Mouse (Mus musculus): ENCODE measurements around the gene Wdr18.
A peak's percentile ranks its signal among the peaks of the same experiment; 100 is the strongest.

The Wdr18 gene

GRCm38 (mm10) chr10:79959847-79960601 is at the start of gene Wdr18:
Gene Wdr18, plus strand, starts transcription at chr10:79960152.
- no peaks in the 10 kb centered on the region; the same call in 1 of the 2 replicates for H3K36me3 ChIP-seq (ENCODE audit: control insufficient read depth, insufficient read depth, low read length, poor library complexity, severe bottlenecking)

DNA sequence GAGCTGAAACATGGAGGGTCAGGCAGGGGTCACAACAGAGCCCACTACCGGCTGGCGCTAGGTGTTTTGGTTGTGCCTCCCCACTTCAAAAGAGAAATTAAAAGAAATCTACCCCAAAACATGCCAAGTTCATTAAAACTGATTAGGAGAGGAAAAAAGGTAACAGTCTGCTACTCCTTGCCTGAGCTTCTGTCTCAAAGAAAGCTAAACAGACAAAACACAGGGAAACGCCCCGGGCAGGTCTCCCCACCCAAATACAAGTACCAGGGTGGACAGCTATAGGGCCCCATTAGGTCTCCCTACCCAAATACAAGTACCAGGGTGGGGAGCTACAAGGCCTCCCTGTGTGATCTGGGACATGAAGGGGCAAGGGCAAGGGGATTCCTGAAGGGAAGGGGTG is 49.4 kb upstream of the Wdr18 start, which contains the start of gene Gm26602:
Gene Gm26602, plus strand, starts transcription at position 301 of the 400 bp plus-strand sequence.
- no peak for DNase-seq (ENCODE audit: low read depth, low spot score)

More at GRCm38 (mm10) chr10:79959847-79960601, at the start of gene Wdr18:
- DNase-seq (ENCODE audit: low read depth, low spot score): peak; percentile 100
- no peaks in the 10 kb centered on the region for H3K27me3 ChIP-seq (ENCODE audit: control insufficient read depth, insufficient read depth, low read length, poor library complexity, severe bottlenecking)

GRCm38 (mm10) chr10:79912412-79912811 is 47.5 kb upstream of the Wdr18 start:
- DNase-seq (ENCODE audit: low read depth, low spot score): no peak
- no peaks in the 10 kb centered on the region for H3K27me3 ChIP-seq (ENCODE audit: control insufficient read depth, insufficient read depth, low read length, poor library complexity, severe bottlenecking)
- no peaks in the 10 kb centered on the region for H3K36me3 ChIP-seq (ENCODE audit: control insufficient read depth, insufficient read depth, low read length, poor library complexity, severe bottlenecking)

More for the DNA sequence above, 49.4 kb upstream of the Wdr18 start, which contains the start of gene Gm26602:
- H3K36me3 ChIP-seq (ENCODE audit: control insufficient read depth, insufficient read depth, low read length, poor library complexity, severe bottlenecking): peaks cover under 1% of the 10 kb centered on the region; the same call in 1 of the 2 replicates
- no peaks in the 10 kb centered on the region for H3K27me3 ChIP-seq (ENCODE audit: control insufficient read depth, insufficient read depth, low read length, poor library complexity, severe bottlenecking)

DNA sequence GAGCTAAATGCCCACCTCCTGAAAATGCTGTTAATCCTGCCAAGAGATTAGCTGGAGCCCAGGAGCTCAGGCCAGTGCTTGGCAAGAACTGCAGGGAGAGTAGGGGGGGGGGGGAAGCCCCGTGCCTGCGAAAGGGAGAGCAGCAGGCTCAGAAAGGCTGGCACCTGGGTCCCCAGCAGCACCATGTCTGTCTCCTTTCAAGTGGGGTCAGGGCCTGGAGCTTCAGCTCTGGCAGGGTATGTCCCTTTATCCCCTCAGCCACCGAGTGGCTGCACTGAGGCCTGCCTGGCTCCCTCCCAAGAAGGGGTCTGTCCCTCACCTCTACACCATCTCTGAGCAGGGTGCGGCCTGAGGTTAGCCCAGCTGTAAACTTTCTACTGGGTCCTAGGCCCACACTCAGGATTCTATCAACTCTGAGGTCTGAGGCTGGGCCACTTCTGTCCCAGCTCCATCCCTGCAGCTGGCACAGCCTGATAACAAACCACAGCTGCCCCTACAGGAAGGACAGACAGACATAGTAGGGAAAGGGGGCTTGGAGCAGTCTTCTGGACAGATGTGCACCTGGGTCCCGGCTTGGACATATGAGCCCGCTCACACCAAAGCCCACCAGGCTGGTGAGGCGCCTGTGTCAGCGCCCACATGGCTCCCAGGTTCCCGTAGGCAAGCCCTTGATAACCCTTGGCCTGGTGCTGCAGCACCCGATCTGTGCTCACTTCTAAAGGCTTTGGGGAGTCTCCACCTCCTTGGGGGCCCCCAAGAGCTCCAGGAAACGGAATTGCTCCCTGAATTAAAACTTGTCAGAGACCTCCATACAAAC is 45.6 kb upstream of the Wdr18 start:
- Histone ChIP-seq H3K36me3 (ENCODE audit: control insufficient read depth, insufficient read depth, low read length, poor library complexity, severe bottlenecking) (no peaks in the 10 kb centered on the region), H3K27me3 (ENCODE audit: control insufficient read depth, insufficient read depth, low read length, poor library complexity, severe bottlenecking) (no peaks in the 10 kb centered on the region)
- no peak for DNase-seq (ENCODE audit: low read depth, low spot score)

- Histone ChIP-seq H3K27me3 (ENCODE audit: control insufficient read depth, insufficient read depth, low read length, poor library complexity, severe bottlenecking) (no peaks in the 10 kb centered on the region), H3K36me3 (ENCODE audit: control insufficient read depth, insufficient read depth, low read length, poor library complexity, severe bottlenecking) (no peaks in the 10 kb centered on the region)
- DNase-seq (ENCODE audit: low read depth, low spot score): no peak
Observed at GRCm38 (mm10) chr10:79914948-79915596, 44.9 kb upstream of the Wdr18 start.

DNA sequence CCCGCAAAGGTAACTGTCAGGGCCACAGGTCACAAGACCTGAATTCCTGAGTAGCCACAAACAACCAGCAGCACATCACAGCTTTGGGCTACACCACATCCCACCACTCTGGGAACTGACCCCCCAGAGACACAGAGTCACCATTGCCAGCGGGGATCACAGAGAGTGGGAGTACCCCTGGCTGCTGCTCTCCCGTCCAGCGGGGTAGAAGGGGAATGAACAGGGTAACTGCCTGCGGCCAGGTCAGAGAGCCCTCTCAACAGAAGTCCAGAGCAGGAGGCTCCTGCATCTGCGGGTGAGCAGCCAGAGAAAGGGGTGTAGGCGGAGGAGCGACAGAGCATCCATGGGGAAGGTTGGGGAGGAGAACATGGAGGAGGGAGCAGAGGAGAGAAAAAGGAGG is 43.9 kb upstream of the Wdr18 start:
- Histone ChIP-seq H3K27me3 (ENCODE audit: control insufficient read depth, insufficient read depth, low read length, poor library complexity, severe bottlenecking) (no peaks in the 10 kb centered on the region), H3K36me3 (ENCODE audit: control insufficient read depth, insufficient read depth, low read length, poor library complexity, severe bottlenecking) (no peaks in the 10 kb centered on the region)
- no peak for DNase-seq (ENCODE audit: low read depth, low spot score)

- peak; percentile 73 for DNase-seq (ENCODE audit: low read depth, low spot score)
- Histone ChIP-seq H3K27me3 (ENCODE audit: control insufficient read depth, insufficient read depth, low read length, poor library complexity, severe bottlenecking) (no peaks in the 10 kb centered on the region), H3K36me3 (ENCODE audit: control insufficient read depth, insufficient read depth, low read length, poor library complexity, severe bottlenecking) (no peaks in the 10 kb centered on the region)
Observed at GRCm38 (mm10) chr10:79916808-79917531, 43.0 kb upstream of the Wdr18 start, which contains the start of gene Kiss1r. Gene Kiss1r, plus strand, starts transcription at chr10:79916971.

- DNase-seq (ENCODE audit: low read depth, low spot score): no peak
- Histone ChIP-seq H3K36me3 (ENCODE audit: control insufficient read depth, insufficient read depth, low read length, poor library complexity, severe bottlenecking) (no peaks in the 10 kb centered on the region), H3K27me3 (ENCODE audit: control insufficient read depth, insufficient read depth, low read length, poor library complexity, severe bottlenecking) (no peaks in the 10 kb centered on the region)
Observed at GRCm38 (mm10) chr10:79917532-79918100, 42.3 kb upstream of the Wdr18 start.

- H3K36me3 ChIP-seq (ENCODE audit: control insufficient read depth, insufficient read depth, low read length, poor library complexity, severe bottlenecking): no peaks in the 10 kb centered on the region
Observed at GRCm38 (mm10) chr10:79918231-79919078, 41.5 kb upstream of the Wdr18 start.

DNA sequence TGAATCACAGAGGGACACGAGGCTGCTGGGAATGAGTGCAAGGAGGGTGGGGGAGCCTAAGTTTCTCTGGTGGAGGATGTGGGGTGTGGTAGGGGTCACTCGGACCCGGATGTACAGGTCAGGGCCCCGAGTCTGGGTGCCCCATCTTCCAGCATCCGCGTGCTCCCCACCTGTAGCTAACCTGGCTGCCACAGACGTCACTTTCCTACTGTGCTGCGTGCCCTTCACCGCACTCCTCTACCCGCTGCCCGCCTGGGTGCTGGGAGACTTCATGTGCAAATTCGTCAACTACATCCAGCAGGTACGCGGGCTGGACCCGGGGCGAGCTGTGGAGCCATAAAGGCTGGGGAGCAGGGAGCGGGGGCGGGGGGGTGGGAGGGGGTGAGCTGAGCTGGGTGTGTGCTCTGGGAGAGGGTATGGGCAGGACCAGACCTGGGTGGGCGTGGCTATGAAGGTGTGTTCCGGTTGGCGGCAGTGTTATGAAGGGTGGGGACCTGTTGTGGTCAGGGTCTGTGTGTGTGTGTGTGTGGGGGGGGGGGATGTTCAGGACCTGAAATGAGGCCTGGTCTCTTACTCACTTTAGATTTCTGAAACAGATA is 40.6 kb upstream of the Wdr18 start:
- Histone ChIP-seq H3K27me3 (ENCODE audit: control insufficient read depth, insufficient read depth, low read length, poor library complexity, severe bottlenecking) (no peaks in the 10 kb centered on the region), H3K36me3 (ENCODE audit: control insufficient read depth, insufficient read depth, low read length, poor library complexity, severe bottlenecking) (no peaks in the 10 kb centered on the region)
- peak; percentile 27 for DNase-seq (ENCODE audit: low read depth, low spot score)

More at GRCm38 (mm10) chr10:79918231-79919078, 41.5 kb upstream of the Wdr18 start:
- H3K27me3 ChIP-seq (ENCODE audit: control insufficient read depth, insufficient read depth, low read length, poor library complexity, severe bottlenecking): no peaks in the 10 kb centered on the region
- DNase-seq (ENCODE audit: low read depth, low spot score): no peak

GRCm38 (mm10) chr10:79920056-79920890 is 39.7 kb upstream of the Wdr18 start:
- Histone ChIP-seq H3K36me3 (ENCODE audit: control insufficient read depth, insufficient read depth, low read length, poor library complexity, severe bottlenecking) (no peaks in the 10 kb centered on the region), H3K27me3 (ENCODE audit: control insufficient read depth, insufficient read depth, low read length, poor library complexity, severe bottlenecking) (no peaks in the 10 kb centered on the region)
- no peak for DNase-seq (ENCODE audit: low read depth, low spot score)

- Histone ChIP-seq H3K36me3 (ENCODE audit: control insufficient read depth, insufficient read depth, low read length, poor library complexity, severe bottlenecking) (no peaks in the 10 kb centered on the region), H3K27me3 (ENCODE audit: control insufficient read depth, insufficient read depth, low read length, poor library complexity, severe bottlenecking) (no peaks in the 10 kb centered on the region)
- DNase-seq (ENCODE audit: low read depth, low spot score): peak; percentile 31
Observed at GRCm38 (mm10) chr10:79920958-79921535, 38.9 kb upstream of the Wdr18 start, which contains the start of gene R3hdm4. Gene R3hdm4, minus strand, starts transcription at chr10:79921208.
